Mouse (Mus musculus) neural tube, embryonic 11.5 days (tissue): ENCODE data around the gene Zgpat. TPM values are rescaled to one million over a fixed set of nuclear protein-coding genes. Genes with fewer than 3 reads are reported as not detected.
A peak's percentile ranks its signal among the peaks of the same experiment; 100 is the strongest.

Experiments used
- ATAC-seq: fragments of 200-750 bp; cut with Nextera tagmentation; 2 replicates; pipeline ENCODE4 v1.8.0; 2017; ENCODE audit warnings: moderate number of reproducible peaks, mild to moderate bottlenecking, moderate TSS enrichment, moderate library complexity; ENCODE audit not compliant: insufficient read depth, low FRiP score, low TSS enrichment
- DNase-seq: peaks from one replicate; pipeline ENCODE4 v3.0.0-alpha.2; 2015; ENCODE audit warnings: low spot score
- H3K27ac ChIP-seq: fragments of 300-500 bp; sonication (generic); 2 replicates; pipeline ENCODE4 v1.5.1; 2014; ENCODE audit warnings: low read depth, mild to moderate bottlenecking, low read length
- H3K27me3 ChIP-seq: fragments of 300-500 bp; sonication (generic); 2 replicates; pipeline ENCODE4 v1.6.1; 2014; ENCODE audit warnings: mild to moderate bottlenecking, low read length, mixed read lengths; ENCODE audit not compliant: control insufficient read depth, insufficient read depth
- H3K36me3 ChIP-seq: fragments of 300-500 bp; sonication (generic); 2 replicates; pipeline ENCODE4 v1.6.1; 2014; ENCODE audit warnings: mild to moderate bottlenecking, low read length, moderate library complexity, mixed read lengths; ENCODE audit not compliant: control insufficient read depth, insufficient read depth
- H3K4me1 ChIP-seq: fragments of 300-500 bp; sonication (generic); 2 replicates; pipeline ENCODE4 v1.6.1; 2014; ENCODE audit warnings: low read length, mixed read lengths; ENCODE audit not compliant: control insufficient read depth, insufficient read depth
- H3K4me2 ChIP-seq: fragments of 300-500 bp; sonication (generic); 2 replicates; pipeline ENCODE4 v1.6.1; 2014; ENCODE audit warnings: low read depth, mild to moderate bottlenecking, moderate library complexity
- H3K4me3 ChIP-seq: fragments of 300-500 bp; sonication (generic); 2 replicates; pipeline ENCODE4 v1.5.1; 2014; ENCODE audit warnings: low read depth, low read length
- H3K9ac ChIP-seq: fragments of 300-500 bp; sonication (generic); 2 replicates; pipeline ENCODE4 v1.6.1; 2014; ENCODE audit warnings: mild to moderate bottlenecking, low read length
- H3K9me3 ChIP-seq: fragments of 300-500 bp; sonication (generic); 2 replicates; pipeline ENCODE4 v1.6.1; 2016; ENCODE audit warnings: low read length; ENCODE audit not compliant: control insufficient read depth
- WGBS: fragments of 180-500 bp; shearing (Covaris S2); extraction: QIAGEN DNeasy Blood & Tissue Kit; methylation state at CpG from one replicate; pipeline ENCODE4 v1.1.7; 2014; 5-methylcytosine and 5-hydroxymethylcytosine counted together
- polyA plus RNA-seq: library from polyadenylated mRNA; unstranded; fragments of >200 nt; fragmentation: Nextera tagmentation; extraction: Ambion mirVana; gene quantifications from 2 replicates; pipeline ENCODE4 v1.2.1, GENCODE M21; 2014

The Zgpat gene
- polyA plus RNA-seq, 1 experiment from 2014 or later: 46.4 TPM

DNA sequence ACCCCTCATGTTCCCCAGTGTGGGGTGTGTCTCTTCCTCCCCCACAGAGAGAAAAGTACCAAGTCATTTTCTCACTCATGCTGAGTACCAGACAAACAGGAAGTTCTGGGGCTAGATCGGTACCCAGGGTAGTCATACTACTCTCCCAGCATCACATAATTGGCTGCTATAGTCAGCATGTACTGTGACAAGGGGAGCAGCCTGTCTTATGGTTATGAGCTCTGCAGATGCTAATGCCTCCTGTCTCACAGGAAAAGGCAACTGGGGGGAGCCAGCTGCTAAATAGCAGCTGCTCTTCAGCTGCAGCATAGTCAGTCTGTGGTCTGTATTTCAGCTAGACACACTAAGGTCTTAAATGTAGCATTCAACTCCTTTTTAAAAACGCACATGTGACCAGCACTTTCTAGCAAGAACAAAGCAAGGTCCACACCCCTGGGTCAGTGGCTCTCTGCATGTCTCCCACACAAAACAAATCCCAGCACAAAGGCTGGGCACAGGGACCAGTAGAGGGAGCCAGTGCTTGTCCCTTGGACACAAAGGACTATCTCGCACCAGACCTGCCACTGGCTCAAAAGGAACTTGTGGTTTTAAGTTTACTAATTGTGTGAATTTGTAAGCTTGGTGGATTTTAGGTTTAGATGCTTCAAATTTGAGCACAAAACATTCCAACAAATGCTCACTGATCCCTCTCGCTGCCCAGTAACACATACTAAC lies 46.2 kb downstream of the Zgpat start:
- Histone ChIP-seq H3K9me3 (no peaks in the 10 kb centered on the region), H3K27me3 (no peaks in the 10 kb centered on the region), H3K4me3 (no peak overlapping the region), H3K36me3 (no peaks in the 10 kb centered on the region), H3K9ac (no peak overlapping the region), H3K4me1 (no peaks in the 10 kb centered on the region), H3K4me2 (no peak overlapping the region), H3K27ac (peak overlapping the region; percentile 45; the same call in 1 of the 2 replicates)
- 50% methylated on average over 4 of the region's 4 CpGs for WGBS
- peak; percentile 75 for DNase-seq
- no peak for ATAC-seq

DNA sequence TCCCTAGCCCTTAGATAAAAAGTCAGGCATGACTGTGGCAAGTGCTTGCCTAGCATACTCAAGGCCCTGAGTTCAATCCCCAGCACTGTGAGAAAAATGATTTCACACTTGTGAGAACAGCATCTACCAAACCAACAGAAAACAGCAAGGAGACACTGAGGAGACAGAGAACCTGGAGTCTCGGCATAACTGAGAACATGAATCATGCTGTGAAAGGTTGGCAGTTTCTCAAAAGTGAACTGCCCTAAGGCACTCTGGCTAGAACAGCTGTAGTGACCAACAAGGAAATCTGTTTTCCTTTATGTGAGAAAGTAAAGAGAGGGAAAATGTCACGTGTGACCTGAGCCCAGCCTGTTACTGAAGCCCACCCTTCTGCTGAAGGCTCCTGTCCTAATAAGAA lies 48.4 kb downstream of the Zgpat start:
- no peak overlapping the region for H3K9ac ChIP-seq
- no peaks in the 10 kb centered on the region for H3K9me3 ChIP-seq
- H3K4me3 ChIP-seq: no peak overlapping the region
- 49% methylated on average over 2 of the region's 2 CpGs for WGBS
- H3K4me2 ChIP-seq: no peak overlapping the region
- ATAC-seq (no peak), DNase-seq (no peak)
- H3K4me1 ChIP-seq: no peaks in the 10 kb centered on the region
- no peaks in the 10 kb centered on the region for H3K36me3 ChIP-seq
- H3K27ac ChIP-seq: no peak overlapping the region
- H3K27me3 ChIP-seq: no peaks in the 10 kb centered on the region

DNA sequence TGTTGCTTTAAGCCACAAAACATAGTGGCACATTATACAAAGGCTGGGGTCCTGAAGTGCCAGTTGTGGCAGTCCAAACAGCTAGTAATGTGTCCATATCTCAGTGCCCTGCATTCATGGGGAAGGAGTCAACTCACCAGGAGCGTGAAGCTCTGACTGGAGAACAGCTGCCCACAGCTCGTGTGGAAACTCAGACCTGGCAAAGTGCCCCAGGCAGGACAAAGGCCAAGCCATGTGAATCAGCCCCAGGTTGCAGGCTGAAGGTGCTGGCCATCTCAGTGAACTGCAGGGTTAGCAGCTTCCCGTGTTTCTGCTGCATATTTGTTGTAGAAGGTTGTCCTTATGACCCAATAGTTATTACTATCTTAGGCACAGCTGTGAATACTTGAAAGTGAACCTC lies 51.2 kb downstream of the Zgpat start:
- Histone ChIP-seq H3K27ac (no peak overlapping the region), H3K4me3 (no peak overlapping the region), H3K4me1 (no peaks in the 10 kb centered on the region), H3K9me3 (no peaks in the 10 kb centered on the region), H3K36me3 (no peaks in the 10 kb centered on the region), H3K27me3 (no peaks in the 10 kb centered on the region), H3K4me2 (no peak overlapping the region), H3K9ac (no peak overlapping the region)
- DNase-seq: no peak
- no peak for ATAC-seq
- WGBS: 76% methylated on average over 3 of the region's 3 CpGs

DNA sequence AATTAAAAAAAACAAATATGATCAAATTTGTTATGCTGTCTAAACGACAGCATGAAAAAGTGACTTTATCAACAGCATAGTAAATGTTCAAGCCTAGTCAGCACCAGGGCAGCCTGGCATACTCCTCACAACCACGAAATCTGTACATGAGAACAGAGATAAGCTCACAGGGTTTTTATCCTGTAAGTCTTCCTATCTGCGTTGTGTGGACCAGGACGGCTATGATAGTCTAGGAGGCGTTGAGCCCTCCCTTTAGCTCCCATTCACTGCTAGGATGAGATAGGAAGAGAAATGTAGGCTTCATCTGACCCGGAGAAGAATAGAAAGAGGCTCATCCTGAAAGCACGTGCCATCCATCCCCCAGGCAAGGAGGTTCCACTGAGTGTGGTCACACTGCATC lies 54.6 kb downstream of the Zgpat start:
- 91% methylated on average over 7 of the region's 7 CpGs for WGBS
- DNase-seq: no peak
- no peak overlapping the region for H3K4me2 ChIP-seq

DNA sequence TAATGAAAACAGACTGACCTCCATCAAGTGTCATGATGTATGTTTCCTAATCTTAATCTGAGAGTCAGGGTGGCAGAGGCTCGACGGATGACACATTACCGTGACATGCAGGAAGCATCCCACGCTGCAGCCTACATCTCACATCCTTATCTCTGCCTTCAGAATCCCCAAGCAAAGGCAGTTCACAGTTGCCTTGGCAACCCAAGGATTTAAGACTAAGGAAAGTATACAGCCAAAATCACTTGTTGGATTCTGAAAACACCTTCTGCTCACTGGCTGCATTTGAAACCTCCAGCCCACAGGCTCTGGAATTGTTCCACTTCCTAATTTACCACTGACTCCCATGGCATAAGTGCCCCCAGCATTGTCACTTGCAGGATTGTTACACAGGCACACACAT lies 55.7 kb downstream of the Zgpat start:
- Histone ChIP-seq H3K4me1 (no peaks in the 10 kb centered on the region), H3K9ac (no peak overlapping the region), H3K4me3 (no peak overlapping the region), H3K4me2 (no peak overlapping the region), H3K36me3 (peaks cover 3% of the 10 kb centered on the region; the same call in 1 of the 2 replicates), H3K27me3 (no peaks in the 10 kb centered on the region), H3K9me3 (no peaks in the 10 kb centered on the region), H3K27ac (no peak overlapping the region)
- no peak for DNase-seq
- 94% methylated on average over 4 of the region's 4 CpGs for WGBS
- no peak for ATAC-seq

More for the DNA sequence above, 54.6 kb downstream of the Zgpat start:
- no peak for ATAC-seq
- no peak overlapping the region for H3K9ac ChIP-seq
- H3K4me3 ChIP-seq: no peak overlapping the region
- no peaks in the 10 kb centered on the region for H3K9me3 ChIP-seq
- no peaks in the 10 kb centered on the region for H3K27me3 ChIP-seq
- no peaks in the 10 kb centered on the region for H3K4me1 ChIP-seq
- H3K36me3 ChIP-seq: peaks cover 3% of the 10 kb centered on the region; the same call in 1 of the 2 replicates
- H3K27ac ChIP-seq: no peak overlapping the region

DNA sequence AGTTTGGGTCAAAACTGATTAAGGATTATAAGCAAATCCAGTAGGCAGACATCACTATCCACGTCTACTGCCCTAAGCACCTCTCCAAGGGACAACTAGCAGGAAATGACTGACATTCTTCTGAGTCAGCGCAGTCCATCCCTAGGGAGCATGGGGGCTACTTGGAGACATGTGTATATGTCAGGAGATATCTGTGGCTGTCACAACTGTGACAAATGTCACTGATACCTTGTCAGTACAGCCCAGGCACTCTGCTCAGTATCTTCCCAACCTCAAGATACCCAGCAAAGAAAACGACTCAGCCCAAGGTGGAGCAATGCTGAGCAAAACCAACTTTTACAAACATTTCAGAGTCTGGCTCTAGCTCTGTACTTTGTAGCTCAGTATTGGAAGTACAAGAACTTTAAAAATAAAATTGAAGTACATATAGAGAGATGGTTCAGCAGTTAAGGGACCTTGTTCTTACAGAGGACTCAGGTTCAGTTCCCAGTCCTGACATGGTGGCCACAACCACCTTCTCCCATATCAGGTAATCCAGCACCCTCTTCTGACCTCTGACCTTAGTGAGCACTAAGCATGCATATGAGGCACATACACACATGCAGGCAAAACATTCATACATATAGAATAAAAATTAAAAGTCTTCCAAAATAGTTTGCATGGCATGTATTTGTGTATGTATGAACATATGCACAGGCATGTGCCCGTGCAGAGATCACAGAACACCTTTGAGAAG lies 56.3 kb downstream of the Zgpat start:
- WGBS: 81% methylated on average over 4 of the region's 4 CpGs
- Histone ChIP-seq H3K4me1 (no peaks in the 10 kb centered on the region), H3K27ac (no peak overlapping the region), H3K9me3 (no peaks in the 10 kb centered on the region), H3K27me3 (no peaks in the 10 kb centered on the region), H3K4me3 (no peak overlapping the region), H3K9ac (no peak overlapping the region), H3K4me2 (no peak overlapping the region), H3K36me3 (peaks cover 3% of the 10 kb centered on the region; the same call in 1 of the 2 replicates)
- ATAC-seq (no peak), DNase-seq (no peak)

DNA sequence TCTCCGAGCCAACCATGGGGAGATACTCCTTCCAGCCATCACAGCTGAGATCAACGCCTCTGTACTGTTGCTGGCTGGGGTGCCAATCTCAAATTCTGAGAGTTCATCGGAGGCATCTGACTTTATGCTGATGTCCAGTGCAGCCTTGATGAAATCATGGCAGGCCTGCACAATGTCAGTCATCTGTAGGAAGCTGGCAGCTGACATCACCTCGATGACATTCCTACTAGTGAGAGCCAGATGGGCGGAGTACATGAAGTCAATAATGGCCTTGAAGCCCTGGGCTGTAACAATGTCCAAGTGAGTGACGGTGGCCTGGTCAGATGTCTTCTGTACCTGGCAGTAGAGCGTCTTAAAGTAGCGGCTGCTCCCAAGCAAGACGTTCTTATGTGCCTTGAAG lies 59.1 kb downstream of the Zgpat start:
- Histone ChIP-seq H3K4me3 (no peak overlapping the region), H3K4me2 (no peak overlapping the region), H3K9me3 (no peaks in the 10 kb centered on the region), H3K36me3 (peaks cover 3% of the 10 kb centered on the region; the same call in 1 of the 2 replicates), H3K4me1 (no peaks in the 10 kb centered on the region), H3K27ac (no peak overlapping the region), H3K9ac (no peak overlapping the region), H3K27me3 (no peaks in the 10 kb centered on the region)
- WGBS: 96% methylated on average over 9 of the region's 9 CpGs
- DNase-seq: no peak
- no peak for ATAC-seq
